Mouse (Mus musculus): ENCODE results near the gene Itgb3. TPM values are rescaled to one million over a fixed set of nuclear protein-coding genes. Genes with fewer than 3 reads are reported as not detected.

The Itgb3 gene
- 8.9 and 10.1 TPM in 2 replicates for polyA plus RNA-seq (2015; fragmentation: Nextera tagmentation; extraction: Ambion mirVana)

- H3K27me3 ChIP-seq (ENCODE audit: control insufficient read depth, insufficient read depth, low read length), result no peaks in the 10 kb centered on the region
- no peaks in the 10 kb centered on the region for H3K36me3 ChIP-seq (ENCODE audit: control insufficient read depth, insufficient read depth, low read length)
- ATAC-seq (ENCODE audit: insufficient read depth, low FRiP score), result peak; percentile 87
- peak within 1 kb of the TSS; percentile 81 for H3K4me2 ChIP-seq (ENCODE audit: low read depth, low read length)
- H3K9me3 ChIP-seq (replicated peaks; ENCODE audit: control insufficient read depth, low read length), result no peaks in the 10 kb centered on the region
- peak within 1 kb of the TSS; percentile 59 for H3K4me3 ChIP-seq (replicated peaks; ENCODE audit: low read length)
- H3K4me1 ChIP-seq (ENCODE audit: control insufficient read depth, insufficient read depth, low read length), result no peaks in the 10 kb centered on the region
- under 1% methylated on average over 51 of the region's 51 CpGs for WGBS
- H3K9ac ChIP-seq (ENCODE audit: low read length), result peak within 1 kb of the TSS; percentile 71
- H3K27ac ChIP-seq (ENCODE audit: low read length), result peak within 1 kb of the TSS; percentile 28; the same call in 1 of the 2 replicates
Measured at GRCm38 (mm10) chr11:104607491-104608245, at the start of gene Itgb3. Itgb3 (plus strand) TSS chr11:104608000.

GRCm38 (mm10) chr11:104558065-104558464 is 49.7 kb upstream of the Itgb3 start:
- Histone ChIP-seq H3K9me3 (replicated peaks; ENCODE audit: control insufficient read depth, low read length) (no peaks in the 10 kb centered on the region), H3K27ac (ENCODE audit: low read length) (no peak overlapping the region), H3K4me3 (replicated peaks; ENCODE audit: low read length) (no peak overlapping the region), H3K9ac (ENCODE audit: low read length) (no peak overlapping the region), H3K36me3 (ENCODE audit: control insufficient read depth, insufficient read depth, low read length) (no peaks in the 10 kb centered on the region), H3K27me3 (ENCODE audit: control insufficient read depth, insufficient read depth, low read length) (no peaks in the 10 kb centered on the region), H3K4me1 (ENCODE audit: control insufficient read depth, insufficient read depth, low read length) (no peaks in the 10 kb centered on the region), H3K4me2 (ENCODE audit: low read depth, low read length) (no peak overlapping the region)
- no peak for ATAC-seq (ENCODE audit: insufficient read depth, low FRiP score)
- 61% methylated on average over 4 of the region's 4 CpGs for WGBS

- H3K27ac ChIP-seq (ENCODE audit: low read length), result no peak overlapping the region
- H3K9ac ChIP-seq (ENCODE audit: low read length), result no peak overlapping the region
- WGBS, result 57% methylated on average over 4 of the region's 4 CpGs
- H3K4me3 ChIP-seq (replicated peaks; ENCODE audit: low read length), result no peak overlapping the region
- no peaks in the 10 kb centered on the region for H3K4me1 ChIP-seq (ENCODE audit: control insufficient read depth, insufficient read depth, low read length)
- H3K36me3 ChIP-seq (ENCODE audit: control insufficient read depth, insufficient read depth, low read length), result no peaks in the 10 kb centered on the region
- H3K4me2 ChIP-seq (ENCODE audit: low read depth, low read length), result no peak overlapping the region
- no peaks in the 10 kb centered on the region for H3K9me3 ChIP-seq (replicated peaks; ENCODE audit: control insufficient read depth, low read length)
- ATAC-seq (ENCODE audit: insufficient read depth, low FRiP score), result no peak
- no peaks in the 10 kb centered on the region for H3K27me3 ChIP-seq (ENCODE audit: control insufficient read depth, insufficient read depth, low read length)
Measured at GRCm38 (mm10) chr11:104558651-104559403, 49.0 kb upstream of the Itgb3 start.

- Histone ChIP-seq H3K4me1 (ENCODE audit: control insufficient read depth, insufficient read depth, low read length) (no peaks in the 10 kb centered on the region), H3K36me3 (ENCODE audit: control insufficient read depth, insufficient read depth, low read length) (no peaks in the 10 kb centered on the region), H3K27me3 (ENCODE audit: control insufficient read depth, insufficient read depth, low read length) (no peaks in the 10 kb centered on the region), H3K4me3 (replicated peaks; ENCODE audit: low read length) (no peak overlapping the region), H3K4me2 (ENCODE audit: low read depth, low read length) (no peak overlapping the region), H3K27ac (ENCODE audit: low read length) (no peak overlapping the region), H3K9me3 (replicated peaks; ENCODE audit: control insufficient read depth, low read length) (no peaks in the 10 kb centered on the region), H3K9ac (ENCODE audit: low read length) (no peak overlapping the region)
- ATAC-seq (ENCODE audit: insufficient read depth, low FRiP score), result no peak
- 29% methylated on average over 2 of the region's 2 CpGs for WGBS
Measured at GRCm38 (mm10) chr11:104560971-104561370, 46.8 kb upstream of the Itgb3 start.

- Histone ChIP-seq H3K4me3 (replicated peaks; ENCODE audit: low read length) (no peak overlapping the region), H3K9me3 (replicated peaks; ENCODE audit: control insufficient read depth, low read length) (no peaks in the 10 kb centered on the region), H3K9ac (ENCODE audit: low read length) (no peak overlapping the region), H3K27me3 (ENCODE audit: control insufficient read depth, insufficient read depth, low read length) (no peaks in the 10 kb centered on the region), H3K36me3 (ENCODE audit: control insufficient read depth, insufficient read depth, low read length) (no peaks in the 10 kb centered on the region), H3K4me2 (ENCODE audit: low read depth, low read length) (no peak overlapping the region), H3K4me1 (ENCODE audit: control insufficient read depth, insufficient read depth, low read length) (no peaks in the 10 kb centered on the region), H3K27ac (ENCODE audit: low read length) (no peak overlapping the region)
- WGBS, result 84% methylated on average over 1 of the region's 1 CpGs
- ATAC-seq (ENCODE audit: insufficient read depth, low FRiP score), result no peak
Measured at GRCm38 (mm10) chr11:104563496-104563895, 44.3 kb upstream of the Itgb3 start.

- H3K27me3 ChIP-seq (ENCODE audit: control insufficient read depth, insufficient read depth, low read length), result no peaks in the 10 kb centered on the region
- no peaks in the 10 kb centered on the region for H3K36me3 ChIP-seq (ENCODE audit: control insufficient read depth, insufficient read depth, low read length)
- no peaks in the 10 kb centered on the region for H3K9me3 ChIP-seq (replicated peaks; ENCODE audit: control insufficient read depth, low read length)
- no peak overlapping the region for H3K9ac ChIP-seq (ENCODE audit: low read length)
- 74% methylated on average over 9 of the region's 9 CpGs for WGBS
- H3K4me1 ChIP-seq (ENCODE audit: control insufficient read depth, insufficient read depth, low read length), result no peaks in the 10 kb centered on the region
- H3K4me3 ChIP-seq (replicated peaks; ENCODE audit: low read length), result no peak overlapping the region
- H3K4me2 ChIP-seq (ENCODE audit: low read depth, low read length), result no peak overlapping the region
- no peak overlapping the region for H3K27ac ChIP-seq (ENCODE audit: low read length)
- no peak for ATAC-seq (ENCODE audit: insufficient read depth, low FRiP score)
Measured at GRCm38 (mm10) chr11:104565172-104565571, 42.6 kb upstream of the Itgb3 start.

- ATAC-seq (ENCODE audit: insufficient read depth, low FRiP score), result no peak
- H3K9ac ChIP-seq (ENCODE audit: low read length), result no peak overlapping the region
- no peaks in the 10 kb centered on the region for H3K36me3 ChIP-seq (ENCODE audit: control insufficient read depth, insufficient read depth, low read length)
- H3K27ac ChIP-seq (ENCODE audit: low read length), result no peak overlapping the region
- H3K4me3 ChIP-seq (replicated peaks; ENCODE audit: low read length), result no peak overlapping the region
- H3K4me1 ChIP-seq (ENCODE audit: control insufficient read depth, insufficient read depth, low read length), result no peaks in the 10 kb centered on the region
- no peak overlapping the region for H3K4me2 ChIP-seq (ENCODE audit: low read depth, low read length)
- no peaks in the 10 kb centered on the region for H3K9me3 ChIP-seq (replicated peaks; ENCODE audit: control insufficient read depth, low read length)
- no peaks in the 10 kb centered on the region for H3K27me3 ChIP-seq (ENCODE audit: control insufficient read depth, insufficient read depth, low read length)
- WGBS, result 80% methylated on average over 6 of the region's 6 CpGs
Measured at GRCm38 (mm10) chr11:104566097-104566496, 41.7 kb upstream of the Itgb3 start.

- no peak overlapping the region for H3K4me3 ChIP-seq (replicated peaks; ENCODE audit: low read length)
- ATAC-seq (ENCODE audit: insufficient read depth, low FRiP score), result no peak
- no peak overlapping the region for H3K4me2 ChIP-seq (ENCODE audit: low read depth, low read length)
- H3K9me3 ChIP-seq (replicated peaks; ENCODE audit: control insufficient read depth, low read length), result no peaks in the 10 kb centered on the region
- no peaks in the 10 kb centered on the region for H3K36me3 ChIP-seq (ENCODE audit: control insufficient read depth, insufficient read depth, low read length)
- 81% methylated on average over 2 of the region's 2 CpGs for WGBS
- H3K27ac ChIP-seq (ENCODE audit: low read length), result no peak overlapping the region
- H3K27me3 ChIP-seq (ENCODE audit: control insufficient read depth, insufficient read depth, low read length), result no peaks in the 10 kb centered on the region
- H3K4me1 ChIP-seq (ENCODE audit: control insufficient read depth, insufficient read depth, low read length), result no peaks in the 10 kb centered on the region
- no peak overlapping the region for H3K9ac ChIP-seq (ENCODE audit: low read length)
Measured at GRCm38 (mm10) chr11:104566796-104567195, 41.0 kb upstream of the Itgb3 start.

GRCm38 (mm10) chr11:104567736-104568135 is 40.1 kb upstream of the Itgb3 start:
- no peak overlapping the region for H3K4me3 ChIP-seq (replicated peaks; ENCODE audit: low read length)
- no peaks in the 10 kb centered on the region for H3K4me1 ChIP-seq (ENCODE audit: control insufficient read depth, insufficient read depth, low read length)
- H3K27ac ChIP-seq (ENCODE audit: low read length), result no peak overlapping the region
- WGBS, result 79% methylated on average over 9 of the region's 9 CpGs
- no peaks in the 10 kb centered on the region for H3K27me3 ChIP-seq (ENCODE audit: control insufficient read depth, insufficient read depth, low read length)
- no peak overlapping the region for H3K4me2 ChIP-seq (ENCODE audit: low read depth, low read length)
- no peak overlapping the region for H3K9ac ChIP-seq (ENCODE audit: low read length)
- no peaks in the 10 kb centered on the region for H3K36me3 ChIP-seq (ENCODE audit: control insufficient read depth, insufficient read depth, low read length)
- H3K9me3 ChIP-seq (replicated peaks; ENCODE audit: control insufficient read depth, low read length), result no peaks in the 10 kb centered on the region
- ATAC-seq (ENCODE audit: insufficient read depth, low FRiP score), result no peak

Data from stomach, embryonic 16.5 days (tissue).